Mouse (Mus musculus): ENCODE measurements around the gene Ces2f. TPM values are rescaled to one million over a fixed set of nuclear protein-coding genes. Genes with fewer than 3 reads are reported as not detected.

Gene Ces2f
- polyA plus RNA-seq, 1 experiment from 2014 or later = 0.07 TPM

Other genes starting within 250 kb of the Ces2f start
- not detected in 2 replicates for gene Ces2a, start 213.4 kb upstream of the Ces2f start, polyA plus RNA-seq (2014; fragmentation: Nextera tagmentation; extraction: Ambion mirVana)
- 0.17 TPM in 1 of 2 replicates, not detected in the other for gene Ces2b, start 115.8 kb upstream of the Ces2f start, polyA plus RNA-seq (2014; fragmentation: Nextera tagmentation; extraction: Ambion mirVana)
- gene Ces2c, start 100.3 kb upstream of the Ces2f start, polyA plus RNA-seq (2014; fragmentation: Nextera tagmentation; extraction: Ambion mirVana) = not detected in 2 replicates
- gene Ces2e, start 21.1 kb upstream of the Ces2f start, polyA plus RNA-seq (2014; fragmentation: Nextera tagmentation; extraction: Ambion mirVana) = 0.28 and 0.33 TPM in 2 replicates
- gene Ces2g, start 14.4 kb downstream of the Ces2f start, polyA plus RNA-seq (2014; fragmentation: Nextera tagmentation; extraction: Ambion mirVana) = 1.2 and 3.4 TPM in 2 replicates
- gene Ces2h, start 53.5 kb downstream of the Ces2f start, polyA plus RNA-seq (2014; fragmentation: Nextera tagmentation; extraction: Ambion mirVana) = not detected in 2 replicates
- gene Ces3a, start 101.2 kb downstream of the Ces2f start, polyA plus RNA-seq (2014; fragmentation: Nextera tagmentation; extraction: Ambion mirVana) = not detected in 2 replicates
- not detected in 2 replicates for gene Ces3b, start 136.4 kb downstream of the Ces2f start, polyA plus RNA-seq (2014; fragmentation: Nextera tagmentation; extraction: Ambion mirVana)
- not detected in 2 replicates for gene Ces4a, start 184.4 kb downstream of the Ces2f start, polyA plus RNA-seq (2014; fragmentation: Nextera tagmentation; extraction: Ambion mirVana)
- gene Cbfb, start 223.3 kb downstream of the Ces2f start, polyA plus RNA-seq (2014; fragmentation: Nextera tagmentation; extraction: Ambion mirVana) = 104 and 112 TPM in 2 replicates

Data from embryonic facial prominence, embryonic 14.5 days (tissue).